Mouse (Mus musculus): ENCODE results near the gene Acsf3.

The Acsf3 gene

GRCm38 (mm10) chr8:122811870-122812494, 36.7 kb downstream of the Acsf3 start:
- peak in 1 of 2 experiments; percentile 47 for DNase-seq

GRCm38 (mm10) chr8:122812610-122813250, 37.4 kb downstream of the Acsf3 start:
- peak in 1 of 2 experiments; percentile 65 for DNase-seq

GRCm38 (mm10) chr8:122814608-122815007, 39.3 kb downstream of the Acsf3 start:
- peak in 1 of 2 experiments; percentile 57 for DNase-seq

DNA sequence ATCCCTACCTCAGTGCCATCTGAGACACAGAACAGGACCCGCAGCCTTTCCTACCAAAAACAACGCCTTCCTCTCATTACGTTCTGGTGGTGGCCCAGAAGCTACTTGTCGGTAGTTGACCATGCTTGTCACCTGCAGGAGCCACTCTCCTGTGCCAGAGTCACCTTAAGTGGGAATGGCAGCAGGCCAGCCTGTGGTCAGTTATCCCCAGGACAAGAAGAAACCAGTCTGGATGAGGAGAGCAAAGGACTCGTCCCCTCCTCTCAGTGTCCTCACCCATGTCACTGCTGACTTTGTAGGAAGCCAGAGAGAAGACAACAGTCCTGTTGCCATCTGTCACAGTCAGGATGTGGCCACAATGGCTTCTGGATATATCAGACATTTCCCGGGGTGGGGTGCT, 41.7 kb downstream of the Acsf3 start:
- peak; percentile 59 to 63 for DNase-seq

- DNase-seq = no peak
Measured at GRCm38 (mm10) chr8:122817724-122818496, 42.6 kb downstream of the Acsf3 start.

- DNase-seq = no peak
Measured at GRCm38 (mm10) chr8:122819776-122820175, 44.5 kb downstream of the Acsf3 start.

DNA sequence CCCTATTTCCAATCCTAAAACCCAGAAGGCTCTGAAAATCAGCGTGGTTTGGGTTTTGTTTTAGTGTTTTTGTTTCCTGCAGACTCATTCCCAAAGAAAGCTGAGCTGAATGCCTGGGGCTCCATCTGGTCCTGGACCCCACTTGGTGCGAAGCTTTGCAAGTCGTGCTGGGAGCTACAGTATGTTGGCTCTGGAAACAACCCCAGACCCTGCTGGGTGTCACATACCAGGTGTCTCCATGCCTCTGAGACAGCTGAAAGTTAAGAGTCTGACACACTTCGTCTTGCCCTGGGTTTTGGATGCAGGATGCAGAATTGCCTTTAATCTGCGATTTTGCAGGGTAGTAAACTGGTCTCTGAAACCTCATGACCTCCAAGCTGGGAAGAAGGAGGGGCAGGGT, 49.3 kb downstream of the Acsf3 start:
- DNase-seq = peak; percentile 79 to 83

DNA sequence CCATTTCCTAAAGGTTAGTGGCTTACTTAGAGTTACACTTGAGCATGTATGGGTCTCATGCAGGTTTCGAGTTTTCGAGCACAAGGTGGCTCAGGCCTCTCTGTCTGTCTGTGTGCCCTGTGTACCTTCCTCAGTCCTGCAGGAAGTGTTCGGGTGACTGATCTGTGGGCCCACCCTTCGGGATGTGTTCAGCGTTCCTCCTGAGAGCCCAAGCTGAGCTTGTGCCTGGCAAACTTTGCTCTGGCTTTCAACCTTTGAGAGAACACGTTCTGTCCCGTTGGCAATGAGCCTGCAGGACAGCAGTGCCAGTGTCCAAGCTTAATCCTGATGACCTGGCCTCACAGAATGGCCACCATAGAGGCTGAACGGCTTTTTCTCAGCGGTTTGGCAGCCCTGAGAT, 49.7 kb downstream of the Acsf3 start:
- peak in 1 of 2 experiments; percentile 71 for DNase-seq

DNA sequence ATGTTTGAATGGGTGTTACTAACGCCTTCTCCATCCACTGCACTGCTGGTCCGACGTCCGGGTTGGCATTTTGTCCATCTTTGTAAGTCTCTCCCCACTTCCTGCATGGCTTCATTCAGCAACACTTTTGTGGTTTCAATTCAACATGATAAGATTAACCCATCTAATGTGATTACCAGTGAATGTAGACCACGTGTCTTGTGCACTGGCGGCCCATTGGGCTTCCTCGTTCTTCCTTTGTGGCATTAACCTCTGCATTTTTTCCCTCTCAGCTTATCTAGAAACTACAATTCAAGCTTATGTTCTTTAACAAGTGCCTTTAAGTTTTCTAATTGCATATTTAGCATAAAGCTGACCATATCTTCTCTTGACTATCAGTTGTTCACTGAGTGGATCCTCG, 50.1 kb downstream of the Acsf3 start:
- no peak for DNase-seq

DNA sequence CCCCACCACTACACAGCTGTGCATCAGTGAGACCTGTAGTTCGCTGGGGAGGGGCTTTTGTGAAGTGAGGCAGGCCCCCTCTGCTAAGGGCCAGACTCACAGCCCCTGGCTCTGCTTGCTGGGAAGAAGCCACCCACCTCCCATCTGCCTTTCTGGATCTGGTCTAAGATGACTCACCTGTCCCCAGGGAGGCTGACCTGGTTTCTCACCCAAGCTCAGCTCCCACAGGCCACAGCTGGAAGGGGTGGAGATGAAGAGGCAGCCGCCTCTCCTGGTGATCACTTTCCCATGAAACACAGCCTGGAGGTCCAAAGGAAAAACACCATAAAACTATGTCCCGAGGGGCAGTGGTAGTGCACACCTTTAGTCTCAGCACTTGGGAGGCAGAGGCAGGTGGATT, 54.1 kb downstream of the Acsf3 start:
- no peak for DNase-seq

DNA sequence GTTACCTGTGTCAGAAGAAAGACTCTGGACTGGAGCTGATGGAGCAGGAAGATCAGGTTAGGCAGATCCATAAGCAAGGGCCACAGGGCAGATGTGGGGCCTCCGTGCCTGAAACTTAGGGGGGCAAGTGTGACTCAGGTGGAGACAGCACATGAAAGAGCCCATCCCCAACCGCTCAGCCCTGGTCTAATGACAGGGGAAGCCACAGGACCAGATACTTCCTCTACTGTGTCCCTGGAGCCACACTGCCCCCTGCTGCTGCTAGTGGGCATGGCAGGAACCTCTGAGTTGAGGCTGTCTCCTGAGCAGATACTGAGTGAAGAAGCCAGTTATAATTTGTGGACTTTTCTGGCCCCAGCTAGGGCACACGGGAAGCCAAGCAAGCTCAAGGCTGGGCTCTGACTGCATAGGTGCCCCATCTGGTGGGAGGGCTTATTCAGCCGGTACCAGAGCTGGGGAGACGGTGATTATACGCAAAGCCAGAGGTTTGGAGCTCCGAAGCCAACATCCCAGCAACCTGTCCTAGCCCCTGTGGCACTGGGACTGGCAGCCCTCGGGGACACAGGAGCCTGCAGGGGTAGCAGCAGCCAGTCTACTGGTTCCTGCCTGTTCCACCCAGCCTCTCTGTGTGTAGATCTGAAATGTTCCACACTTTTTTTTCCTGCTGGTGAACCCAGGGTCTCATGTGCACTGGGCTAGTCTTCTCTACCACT, 55.2 kb downstream of the Acsf3 start:
- DNase-seq = peak; percentile 98

DNA sequence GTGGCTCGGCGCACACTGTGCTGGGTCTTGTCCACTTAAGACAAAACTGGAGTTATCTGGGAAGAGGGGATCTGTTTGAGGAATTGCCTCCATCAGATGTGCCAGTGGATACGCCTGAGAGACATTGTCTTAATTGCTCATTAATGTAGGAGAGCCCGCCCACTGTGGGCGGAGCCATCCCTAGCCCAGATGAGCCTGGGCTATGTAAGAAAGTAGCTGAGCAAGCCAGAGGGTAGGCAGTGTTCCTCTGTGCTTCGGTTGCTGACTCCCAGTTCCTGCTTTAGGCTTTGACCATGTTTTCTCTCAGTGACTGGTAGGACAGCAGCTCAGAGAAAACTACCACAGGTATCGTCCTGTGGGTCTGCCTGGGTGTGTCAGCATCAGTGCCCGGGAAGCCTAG, 59.1 kb downstream of the Acsf3 start:
- no peak for DNase-seq

DNA sequence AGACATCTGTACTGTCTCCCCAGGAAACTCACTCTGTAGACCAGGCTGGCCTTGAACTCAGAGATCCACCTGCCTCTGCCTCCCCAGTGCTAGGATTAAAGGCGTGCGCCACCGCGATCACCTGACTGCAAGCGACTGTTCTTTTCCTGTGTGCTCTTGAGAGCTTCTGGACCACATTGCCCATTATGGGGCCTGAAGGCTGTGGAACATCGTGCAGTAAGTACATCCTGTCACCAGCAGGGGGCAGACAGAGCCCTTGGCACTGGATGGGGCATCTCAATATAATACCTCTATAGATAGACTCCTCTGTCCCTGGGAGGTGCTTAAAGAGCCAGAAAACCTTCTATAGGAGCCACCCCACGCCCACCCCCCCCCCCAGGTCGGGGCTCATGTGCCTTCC, 59.7 kb downstream of the Acsf3 start:
- DNase-seq = peak; percentile 89 to 93

- no peak for DNase-seq
Measured at GRCm38 (mm10) chr8:122836199-122836598, 60.9 kb downstream of the Acsf3 start.

DNA sequence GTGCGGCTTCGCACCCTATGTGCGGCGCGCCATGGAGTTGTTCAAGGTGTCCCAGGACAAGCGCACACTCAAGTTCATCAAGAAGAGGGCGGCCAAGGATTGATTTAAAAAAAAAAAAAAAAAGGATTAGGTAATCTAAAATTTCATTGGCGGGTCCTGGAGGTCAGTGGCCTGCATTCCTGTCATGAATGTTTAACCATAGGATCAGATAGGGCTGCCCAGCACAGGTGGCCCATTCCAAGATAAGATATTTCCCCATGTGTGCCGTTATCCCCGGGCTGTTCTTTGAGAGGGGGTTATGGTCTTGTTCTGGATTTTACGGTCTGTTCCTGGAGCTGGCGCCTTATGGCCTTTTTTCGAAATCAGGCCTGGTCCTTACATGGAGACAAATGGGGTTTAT, 61.4 kb downstream of the Acsf3 start:
- DNase-seq = no peak

DNA sequence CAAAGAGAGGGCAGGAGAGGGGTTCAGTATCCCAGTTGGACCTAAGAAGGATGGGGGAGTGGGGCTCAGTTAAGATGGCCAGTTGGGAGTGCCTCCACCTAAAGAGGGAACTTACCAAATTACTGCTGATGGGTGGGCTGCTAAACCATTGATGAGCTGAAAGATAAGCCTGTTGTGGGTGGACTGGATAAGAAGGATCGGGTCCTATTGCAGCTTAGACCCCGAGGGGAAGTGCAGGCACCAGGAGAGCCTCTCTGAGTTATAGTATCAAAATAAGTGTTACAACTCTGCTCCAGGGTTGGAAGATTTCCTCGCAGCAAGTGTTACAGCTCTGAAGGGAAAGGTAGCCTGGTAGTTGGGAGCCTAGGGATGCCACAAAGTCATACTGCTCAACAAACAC, 68.9 kb downstream of the Acsf3 start:
- DNase-seq = no peak

DNA sequence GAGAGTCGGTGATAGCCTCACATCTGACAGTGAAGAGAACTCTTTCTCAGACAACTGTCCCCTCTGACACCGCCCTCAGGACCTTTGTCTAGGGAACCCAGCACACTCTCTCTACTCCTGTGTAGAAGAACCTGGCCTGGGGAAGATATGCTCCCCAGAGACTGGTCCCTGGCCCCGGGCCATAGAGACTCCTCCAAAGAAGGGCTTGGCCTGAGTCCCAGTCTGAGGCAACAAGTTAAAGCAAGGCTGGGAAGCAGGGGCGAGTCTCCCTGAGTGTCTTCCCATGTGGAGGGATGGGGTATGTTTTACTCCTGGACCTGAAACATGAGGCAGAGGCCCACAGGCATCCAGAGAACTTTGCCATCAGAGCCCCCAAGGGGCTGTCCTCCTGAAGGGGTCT, 70.4 kb downstream of the Acsf3 start:
- DNase-seq = peak in 1 of 2 experiments; percentile 55

GRCm38 (mm10) chr8:122847829-122848561, 72.7 kb downstream of the Acsf3 start, which contains the start of gene Cdh15:
Cdh15 (plus strand) TSS chr8:122847966.
- DNase-seq = peak; percentile 91 to 96

- DNase-seq = peak; percentile 53 to 58
Measured at GRCm38 (mm10) chr8:122849152-122849910, 74.0 kb downstream of the Acsf3 start.

- DNase-seq = peak; percentile 62 to 69
Measured at GRCm38 (mm10) chr8:122850641-122851240, 75.5 kb downstream of the Acsf3 start.
